Mouse (Mus musculus): Measurements from ENCODE around the gene Itsn2. TPM values are rescaled to one million over a fixed set of nuclear protein-coding genes. Genes with fewer than 3 reads are reported as not detected.
"Not testable (repeated sequence)": the region's sequence is repeated elsewhere in the genome, so short reads cannot be mapped to it uniquely, and the experiment has no call there.

Itsn2 gene
- polyA plus RNA-seq, 1 experiment from 2014 or later = 26.3 TPM

DNA sequence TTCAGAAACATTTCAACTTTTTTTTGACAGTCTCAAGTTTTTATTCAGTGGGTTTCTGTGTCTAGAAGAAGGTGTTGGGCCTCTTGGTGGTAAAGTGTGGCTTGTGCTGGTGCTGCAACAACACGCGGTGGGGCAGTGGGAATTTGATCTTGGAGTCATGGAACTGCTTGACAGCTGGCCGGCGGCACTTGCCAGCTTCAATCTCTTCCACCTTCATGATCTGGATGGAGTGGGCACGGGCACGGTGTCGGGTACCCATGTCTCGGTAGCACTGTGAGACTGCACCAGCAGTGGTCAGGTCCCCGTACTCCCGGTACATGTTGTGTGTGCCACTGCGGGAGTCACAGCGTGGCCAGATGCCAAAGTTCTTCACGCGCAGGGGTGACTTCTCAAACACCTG, 96.9 kb downstream of the Itsn2 start:
- Histone ChIP-seq H3K4me1 (replicated peaks; ENCODE audit: control insufficient read depth, insufficient read depth, low read length) (no peaks in the 10 kb centered on the region), H3K27ac (no peak overlapping the region), H3K9ac (no peak overlapping the region), H3K36me3 (replicated peaks; ENCODE audit: control insufficient read depth, insufficient read depth) (no peaks in the 10 kb centered on the region), H3K4me3 (replicated peaks; ENCODE audit: low read length) (no peak overlapping the region), H3K9me3 (ENCODE audit: control insufficient read depth, low read length) (no peaks in the 10 kb centered on the region), H3K4me2 (replicated peaks) (no peak overlapping the region), H3K27me3 (ENCODE audit: control insufficient read depth, insufficient read depth, low read length) (no peaks in the 10 kb centered on the region)
- ATAC-seq (ENCODE audit: low FRiP score) (no peak), DNase-seq (ENCODE audit: low spot score) (no peak)
- WGBS = 94% methylated on average over 14 of the region's 14 CpGs

- Histone ChIP-seq H3K27me3 (ENCODE audit: control insufficient read depth, insufficient read depth, low read length) (no peaks in the 10 kb centered on the region), H3K27ac (no peak overlapping the region), H3K9ac (no peak overlapping the region), H3K36me3 (replicated peaks; ENCODE audit: control insufficient read depth, insufficient read depth) (no peaks in the 10 kb centered on the region), H3K4me1 (replicated peaks; ENCODE audit: control insufficient read depth, insufficient read depth, low read length) (no peaks in the 10 kb centered on the region), H3K4me2 (replicated peaks) (no peak overlapping the region), H3K4me3 (replicated peaks; ENCODE audit: low read length) (no peak overlapping the region), H3K9me3 (ENCODE audit: control insufficient read depth, low read length) (no peaks in the 10 kb centered on the region)
- ATAC-seq (ENCODE audit: low FRiP score) = no peak
- no peak for DNase-seq (ENCODE audit: low spot score)
- WGBS = 85% methylated on average over 3 of the region's 3 CpGs
These were observed 98.8 kb downstream of the Itsn2 start for GRCm38 (mm10) chr12:4691193-4691592.

DNA sequence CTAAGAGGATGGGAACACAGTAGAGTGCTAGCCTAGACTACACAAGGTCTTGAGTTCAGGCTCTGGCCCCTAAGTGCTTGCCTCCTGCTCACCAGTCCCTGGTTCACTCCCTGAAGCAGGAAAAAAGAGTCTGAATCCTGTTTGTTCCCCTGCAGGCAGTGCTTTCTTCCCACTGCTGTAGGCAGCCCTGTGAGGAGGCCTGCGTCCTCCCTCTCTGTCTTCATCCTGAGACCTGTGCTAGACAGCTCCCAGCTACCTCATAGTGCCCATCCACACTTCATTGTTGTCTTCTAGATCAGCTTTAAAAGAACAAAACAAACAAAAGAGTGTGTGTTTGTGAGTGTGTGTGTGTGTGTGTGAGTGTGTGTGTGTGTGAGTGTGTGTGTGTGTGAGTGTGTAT, 102.1 kb downstream of the Itsn2 start:
- DNase-seq (ENCODE audit: low spot score) = no peak

GRCm38 (mm10) chr12:4705626-4706025, 113.2 kb downstream of the Itsn2 start:
- not testable (repeated sequence) for DNase-seq (ENCODE audit: low spot score); ATAC-seq (ENCODE audit: low FRiP score)
- 81% methylated on average over 6 of the region's 6 CpGs for WGBS

More for the DNA sequence above, 102.1 kb downstream of the Itsn2 start:
- Histone ChIP-seq H3K4me2 (replicated peaks) (no peak overlapping the region), H3K4me3 (replicated peaks; ENCODE audit: low read length) (no peak overlapping the region), H3K9me3 (ENCODE audit: control insufficient read depth, low read length) (no peaks in the 10 kb centered on the region), H3K27me3 (ENCODE audit: control insufficient read depth, insufficient read depth, low read length) (no peaks in the 10 kb centered on the region), H3K4me1 (replicated peaks; ENCODE audit: control insufficient read depth, insufficient read depth, low read length) (no peaks in the 10 kb centered on the region), H3K36me3 (replicated peaks; ENCODE audit: control insufficient read depth, insufficient read depth) (peaks cover 11% of the 10 kb centered on the region; the same call in 1 of the 2 replicates), H3K27ac (no peak overlapping the region), H3K9ac (no peak overlapping the region)
- ATAC-seq (ENCODE audit: low FRiP score) = no peak
- WGBS = 95% methylated on average over 1 of the region's 1 CpGs

DNA sequence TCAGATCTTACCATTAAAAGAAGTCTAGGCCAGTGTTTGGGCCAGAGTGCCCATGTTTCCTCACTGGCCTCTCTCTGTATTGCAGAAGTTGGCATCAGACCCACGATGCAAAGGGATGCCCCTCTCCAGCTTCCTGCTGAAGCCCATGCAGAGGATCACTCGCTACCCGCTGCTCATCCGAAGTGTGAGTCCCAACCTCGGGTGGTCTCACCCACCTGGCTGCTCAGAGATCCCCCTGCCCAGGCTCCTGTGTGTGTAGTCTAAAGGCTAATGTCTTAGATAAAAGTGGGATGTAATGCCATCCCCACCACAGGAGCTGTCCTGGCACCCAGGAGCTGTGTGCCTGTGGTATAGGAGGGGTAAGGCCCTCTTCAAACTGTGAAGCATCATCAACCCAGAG, 113.7 kb downstream of the Itsn2 start:
- H3K27ac ChIP-seq = no peak overlapping the region
- no peaks in the 10 kb centered on the region for H3K9me3 ChIP-seq (ENCODE audit: control insufficient read depth, low read length)
- H3K9ac ChIP-seq = no peak overlapping the region
- no peaks in the 10 kb centered on the region for H3K27me3 ChIP-seq (ENCODE audit: control insufficient read depth, insufficient read depth, low read length)
- peaks cover 41% of the 10 kb centered on the region for H3K36me3 ChIP-seq (replicated peaks; ENCODE audit: control insufficient read depth, insufficient read depth)
- no peak overlapping the region for H3K4me3 ChIP-seq (replicated peaks; ENCODE audit: low read length)
- ATAC-seq (ENCODE audit: low FRiP score) = no peak
- DNase-seq (ENCODE audit: low spot score) = no peak
- H3K4me2 ChIP-seq (replicated peaks) = no peak overlapping the region
- no peaks in the 10 kb centered on the region for H3K4me1 ChIP-seq (replicated peaks; ENCODE audit: control insufficient read depth, insufficient read depth, low read length)
- 94% methylated on average over 5 of the region's 5 CpGs for WGBS

More at GRCm38 (mm10) chr12:4705626-4706025, 113.2 kb downstream of the Itsn2 start:
- H3K4me1 ChIP-seq (replicated peaks; ENCODE audit: control insufficient read depth, insufficient read depth, low read length); H3K9ac ChIP-seq; H3K9me3 ChIP-seq (ENCODE audit: control insufficient read depth, low read length); H3K27me3 ChIP-seq (ENCODE audit: control insufficient read depth, insufficient read depth, low read length); H3K4me3 ChIP-seq (replicated peaks; ENCODE audit: low read length); H3K4me2 ChIP-seq (replicated peaks); H3K27ac ChIP-seq: not testable (repeated sequence)
- peaks cover 47% of the 10 kb centered on the region for H3K36me3 ChIP-seq (replicated peaks; ENCODE audit: control insufficient read depth, insufficient read depth)

DNA sequence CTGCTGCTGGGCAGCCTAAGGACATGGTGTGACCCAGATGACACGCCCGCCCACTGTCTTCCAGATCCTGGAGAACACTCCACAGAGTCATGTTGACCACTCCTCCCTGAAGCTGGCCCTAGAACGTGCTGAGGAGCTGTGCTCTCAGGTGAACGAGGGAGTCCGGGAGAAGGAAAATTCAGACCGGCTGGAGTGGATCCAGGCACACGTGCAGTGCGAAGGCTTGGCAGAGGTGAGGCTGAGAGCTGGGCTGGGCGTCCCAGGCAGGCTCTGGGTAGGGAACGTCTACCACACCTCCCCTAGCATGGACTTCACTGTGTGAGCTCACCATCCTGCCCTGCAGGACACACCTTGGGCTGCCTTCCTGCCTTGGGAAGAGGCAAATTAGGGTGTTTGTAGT, 114.5 kb downstream of the Itsn2 start:
- Histone ChIP-seq H3K27ac (no peak overlapping the region), H3K4me2 (replicated peaks) (no peak overlapping the region), H3K4me3 (replicated peaks; ENCODE audit: low read length) (no peak overlapping the region), H3K4me1 (replicated peaks; ENCODE audit: control insufficient read depth, insufficient read depth, low read length) (no peaks in the 10 kb centered on the region), H3K9ac (no peak overlapping the region), H3K36me3 (replicated peaks; ENCODE audit: control insufficient read depth, insufficient read depth) (peaks cover 42% of the 10 kb centered on the region), H3K27me3 (ENCODE audit: control insufficient read depth, insufficient read depth, low read length) (no peaks in the 10 kb centered on the region), H3K9me3 (ENCODE audit: control insufficient read depth, low read length) (no peaks in the 10 kb centered on the region)
- ATAC-seq (ENCODE audit: low FRiP score) (no peak), DNase-seq (ENCODE audit: low spot score) (no peak)
- WGBS = 93% methylated on average over 10 of the region's 10 CpGs

DNA sequence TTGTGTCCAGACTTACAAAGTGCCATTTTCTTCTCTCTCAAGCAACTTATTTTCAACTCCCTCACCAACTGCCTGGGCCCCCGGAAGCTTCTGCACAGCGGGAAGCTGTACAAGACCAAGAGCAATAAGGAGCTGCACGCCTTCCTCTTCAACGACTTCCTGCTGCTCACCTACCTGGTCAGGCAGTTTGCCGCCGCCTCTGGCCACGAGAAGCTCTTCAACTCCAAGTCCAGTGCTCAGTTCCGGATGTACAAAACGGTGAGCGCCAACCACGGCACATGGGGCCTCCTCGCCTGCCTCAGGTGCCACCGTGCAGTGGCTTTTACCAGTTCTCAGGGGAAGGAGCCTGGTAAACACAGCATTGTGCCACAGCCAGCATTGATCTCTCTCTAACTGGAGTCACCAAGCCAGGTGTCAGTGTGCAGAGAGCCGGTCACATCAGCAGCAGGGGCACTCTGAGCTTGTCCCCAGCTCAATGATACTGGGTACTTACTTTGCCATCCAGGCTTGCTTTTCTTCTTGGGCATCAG, 115.1 kb downstream of the Itsn2 start:
- no peak for ATAC-seq (ENCODE audit: low FRiP score)
- H3K27ac ChIP-seq = no peak overlapping the region
- H3K4me3 ChIP-seq (replicated peaks; ENCODE audit: low read length) = no peak overlapping the region
- no peak overlapping the region for H3K4me2 ChIP-seq (replicated peaks)
- no peaks in the 10 kb centered on the region for H3K27me3 ChIP-seq (ENCODE audit: control insufficient read depth, insufficient read depth, low read length)
- no peaks in the 10 kb centered on the region for H3K4me1 ChIP-seq (replicated peaks; ENCODE audit: control insufficient read depth, insufficient read depth, low read length)
- no peak overlapping the region for H3K9ac ChIP-seq
- DNase-seq (ENCODE audit: low spot score) = no peak
- peaks cover 46% of the 10 kb centered on the region for H3K36me3 ChIP-seq (replicated peaks; ENCODE audit: control insufficient read depth, insufficient read depth)
- H3K9me3 ChIP-seq (ENCODE audit: control insufficient read depth, low read length) = no peaks in the 10 kb centered on the region
- WGBS = 90% methylated on average over 14 of the region's 14 CpGs

GRCm38 (mm10) chr12:4708296-4708695, 115.9 kb downstream of the Itsn2 start:
- ATAC-seq (ENCODE audit: low FRiP score) = no peak
- no peaks in the 10 kb centered on the region for H3K9me3 ChIP-seq (ENCODE audit: control insufficient read depth, low read length)
- H3K4me2 ChIP-seq (replicated peaks) = no peak overlapping the region
- H3K4me1 ChIP-seq (replicated peaks; ENCODE audit: control insufficient read depth, insufficient read depth, low read length) = no peaks in the 10 kb centered on the region
- no peak overlapping the region for H3K27ac ChIP-seq
- no peak overlapping the region for H3K4me3 ChIP-seq (replicated peaks; ENCODE audit: low read length)
- H3K27me3 ChIP-seq (ENCODE audit: control insufficient read depth, insufficient read depth, low read length) = no peaks in the 10 kb centered on the region
- WGBS = 85% methylated on average over 4 of the region's 4 CpGs
- no peak overlapping the region for H3K9ac ChIP-seq
- DNase-seq (ENCODE audit: low spot score) = no peak
- H3K36me3 ChIP-seq (replicated peaks; ENCODE audit: control insufficient read depth, insufficient read depth) = peaks cover 51% of the 10 kb centered on the region

DNA sequence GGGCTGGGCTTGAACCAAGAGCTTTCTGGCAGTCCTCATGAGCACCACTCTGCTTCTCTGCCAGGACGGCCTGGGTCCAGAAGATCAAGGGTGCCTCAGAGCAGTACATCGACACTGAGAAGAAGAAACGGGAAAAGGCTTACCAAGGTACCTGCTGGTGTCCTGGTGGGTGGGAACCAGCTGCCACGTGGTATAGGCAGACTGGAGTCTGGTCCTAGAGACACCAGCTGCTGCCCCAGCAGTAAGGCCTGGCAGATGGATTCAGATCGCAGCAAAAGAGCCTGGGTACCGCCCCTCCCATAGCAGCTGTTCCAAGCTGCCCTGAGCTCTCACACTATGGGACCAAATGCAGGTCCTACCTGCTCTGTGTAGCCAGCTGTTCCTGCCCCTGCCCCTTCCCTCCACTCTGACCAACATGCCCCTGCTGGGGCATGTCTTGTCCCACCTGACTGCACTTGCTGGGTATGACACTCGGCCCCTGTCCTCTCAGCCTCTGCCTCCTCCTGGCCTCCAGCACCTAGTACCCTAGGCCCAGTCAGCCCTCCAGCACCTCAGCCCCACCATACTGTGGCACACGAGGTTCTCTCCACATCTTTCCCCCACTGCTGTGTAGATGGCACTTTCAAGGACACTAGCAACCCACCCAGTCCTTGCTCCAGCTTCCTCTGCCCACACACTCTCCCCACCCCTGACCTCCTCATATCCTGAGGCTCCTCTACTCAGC, 116.6 kb downstream of the Itsn2 start:
- Histone ChIP-seq H3K27ac (no peak overlapping the region), H3K4me1 (replicated peaks; ENCODE audit: control insufficient read depth, insufficient read depth, low read length) (no peaks in the 10 kb centered on the region), H3K36me3 (replicated peaks; ENCODE audit: control insufficient read depth, insufficient read depth) (peaks cover 55% of the 10 kb centered on the region), H3K4me3 (replicated peaks; ENCODE audit: low read length) (no peak overlapping the region), H3K4me2 (replicated peaks) (no peak overlapping the region), H3K9me3 (ENCODE audit: control insufficient read depth, low read length) (no peaks in the 10 kb centered on the region), H3K9ac (no peak overlapping the region), H3K27me3 (ENCODE audit: control insufficient read depth, insufficient read depth, low read length) (no peaks in the 10 kb centered on the region)
- ATAC-seq (ENCODE audit: low FRiP score) = no peak
- 65% methylated on average over 8 of the region's 8 CpGs for WGBS
- no peak for DNase-seq (ENCODE audit: low spot score)

Data from hindbrain, embryonic 14.5 days (tissue).